Mouse (Mus musculus): Measurements from ENCODE around the gene Ubqln2. TPM values are rescaled to one million over a fixed set of nuclear protein-coding genes. Genes with fewer than 3 reads are reported as not detected.
A peak's percentile ranks its signal among the peaks of the same experiment; 100 is the strongest.

The Ubqln2 gene
- total RNA-seq (2015): 46.2 and 48.8 TPM in 2 replicates
- total RNA-seq (2017): 4.2 and 6.4 TPM in 2 replicates

DNA sequence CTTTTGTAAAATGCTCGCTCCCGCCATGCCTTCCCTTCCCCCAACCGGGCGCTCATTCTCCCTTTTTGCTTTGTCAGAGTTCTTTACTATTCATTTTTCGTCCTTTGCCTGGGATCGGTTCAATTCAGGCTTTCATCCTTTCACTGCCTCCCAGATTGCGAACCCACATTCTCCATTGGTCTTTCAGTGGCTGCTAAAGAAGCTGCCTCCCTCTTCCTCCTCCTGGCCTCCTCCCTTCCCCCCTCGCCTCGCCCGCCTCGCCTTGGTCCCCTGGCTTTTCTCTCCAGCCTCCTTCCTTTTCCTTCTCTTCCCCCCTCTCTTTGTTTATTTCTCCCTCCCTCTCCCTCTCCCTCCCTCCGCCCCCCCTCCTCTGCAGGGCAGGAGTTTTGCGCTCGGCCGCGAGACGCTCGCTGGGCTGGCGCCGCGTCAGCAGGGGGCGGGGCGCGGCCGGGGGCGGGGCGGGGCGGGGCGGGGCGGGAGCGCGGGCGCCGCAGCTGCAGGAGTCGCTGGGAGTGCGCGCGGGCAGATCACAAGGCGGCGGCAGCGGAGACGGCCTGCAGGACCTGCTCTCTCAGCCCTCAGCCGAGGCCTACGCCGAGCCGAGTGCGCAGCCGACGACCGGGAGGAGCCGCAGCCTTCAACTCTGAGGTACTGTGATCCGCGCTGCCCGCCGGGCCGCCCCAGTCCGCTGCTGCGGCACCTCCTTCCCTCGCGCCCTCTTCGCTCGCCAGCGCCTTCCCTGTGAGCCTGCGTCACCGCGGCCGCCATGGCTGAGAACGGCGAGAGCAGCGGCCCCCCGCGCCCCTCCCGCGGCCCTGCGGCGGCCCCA is at the start of gene Ubqln2:
Gene Ubqln2, plus strand, starts transcription at position 540 of the 829 bp plus-strand sequence.
- ATAC-seq (replicated peaks; ENCODE audit: poor library complexity): peak; percentile 92

DNA sequence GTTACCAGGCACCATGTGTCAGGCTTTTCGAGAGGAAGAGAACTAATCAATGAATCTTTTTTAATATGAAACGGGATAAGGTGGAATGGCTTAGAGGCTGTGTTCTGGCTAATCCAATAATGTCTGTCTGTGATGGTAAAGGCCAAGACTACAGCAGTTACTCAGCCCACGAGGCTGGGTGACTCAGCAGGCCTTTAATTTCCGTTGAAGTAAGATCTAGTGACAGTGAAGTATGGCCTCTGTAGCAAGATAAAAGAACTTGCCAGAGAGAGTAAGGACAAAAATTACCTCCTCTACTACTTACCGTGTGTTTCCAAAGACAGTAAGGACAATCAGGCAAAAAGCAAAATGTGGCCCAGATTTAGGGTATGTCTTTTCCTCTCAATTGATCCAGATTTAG is 46.1 kb upstream of the Ubqln2 start:
- ATAC-seq (replicated peaks; ENCODE audit: poor library complexity): no peak; the same call in 1 of the 2 replicates

DNA sequence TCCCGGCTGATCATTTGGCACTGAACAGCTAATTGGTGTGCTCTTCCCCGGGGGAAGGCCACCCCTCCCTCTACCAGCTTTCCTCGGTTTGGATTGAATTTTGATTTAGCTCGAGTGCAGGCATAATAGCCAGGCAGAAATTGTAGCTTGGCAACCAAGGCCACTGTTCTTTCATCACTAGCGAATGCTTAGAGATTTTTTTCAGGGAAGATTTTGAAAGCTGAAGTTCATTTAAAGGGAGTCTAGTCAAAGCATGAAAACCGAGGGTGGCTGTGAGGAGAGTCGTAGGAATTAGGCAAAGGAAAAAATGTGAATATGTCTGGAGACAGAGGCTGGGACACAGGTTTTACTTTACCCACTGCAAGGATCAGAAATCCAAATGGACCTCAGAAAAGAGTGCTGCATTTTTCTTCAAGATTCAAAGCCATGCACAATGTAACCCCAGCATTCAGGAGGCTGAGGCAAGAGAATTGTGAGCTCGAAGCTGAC is 21.2 kb upstream of the Ubqln2 start:
- no peak for ATAC-seq (replicated peaks; ENCODE audit: poor library complexity)

DNA sequence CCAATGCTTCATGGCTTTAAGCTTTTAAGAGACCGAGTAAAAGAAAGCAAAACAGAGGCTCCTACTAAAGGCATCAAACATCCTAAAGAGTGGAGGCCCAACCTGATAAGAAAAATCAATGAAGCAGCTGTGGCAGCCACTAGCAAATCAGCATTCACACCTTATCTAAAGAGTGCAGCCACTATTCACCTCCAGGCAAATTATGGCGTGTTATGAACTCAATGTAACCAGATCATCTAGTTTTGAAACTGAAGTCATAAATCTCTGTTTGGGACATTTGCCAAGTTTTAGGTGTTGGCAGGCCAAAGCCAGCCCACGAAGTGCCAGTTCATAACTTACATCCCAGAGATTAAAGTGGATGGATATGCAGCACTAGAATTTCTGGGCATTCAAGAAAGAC is 5.7 kb upstream of the Ubqln2 start:
- ATAC-seq (replicated peaks; ENCODE audit: poor library complexity): peak; percentile 58

DNA sequence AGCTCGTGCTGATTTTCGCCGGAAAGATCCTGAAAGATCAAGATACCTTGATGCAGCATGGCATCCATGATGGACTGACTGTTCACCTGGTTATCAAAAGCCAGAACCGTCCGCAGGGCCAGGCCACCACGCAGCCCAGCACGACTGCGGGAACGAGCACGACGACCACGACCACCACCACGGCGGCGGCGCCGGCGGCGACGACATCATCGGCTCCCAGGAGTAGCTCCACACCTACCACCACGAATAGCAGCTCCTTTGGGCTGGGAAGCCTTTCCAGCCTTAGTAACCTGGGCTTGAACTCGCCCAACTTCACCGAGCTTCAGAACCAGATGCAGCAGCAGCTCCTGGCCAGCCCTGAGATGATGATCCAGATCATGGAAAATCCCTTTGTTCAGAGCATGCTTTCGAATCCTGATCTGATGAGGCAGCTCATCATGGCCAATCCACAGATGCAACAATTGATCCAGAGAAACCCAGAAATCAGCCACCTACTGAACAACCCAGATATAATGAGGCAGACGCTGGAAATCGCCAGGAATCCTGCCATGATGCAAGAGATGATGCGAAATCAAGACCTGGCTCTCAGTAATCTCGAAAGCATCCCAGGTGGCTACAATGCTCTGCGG is 752 bp downstream of the Ubqln2 start:
- no peak for ATAC-seq (replicated peaks; ENCODE audit: poor library complexity)

DNA sequence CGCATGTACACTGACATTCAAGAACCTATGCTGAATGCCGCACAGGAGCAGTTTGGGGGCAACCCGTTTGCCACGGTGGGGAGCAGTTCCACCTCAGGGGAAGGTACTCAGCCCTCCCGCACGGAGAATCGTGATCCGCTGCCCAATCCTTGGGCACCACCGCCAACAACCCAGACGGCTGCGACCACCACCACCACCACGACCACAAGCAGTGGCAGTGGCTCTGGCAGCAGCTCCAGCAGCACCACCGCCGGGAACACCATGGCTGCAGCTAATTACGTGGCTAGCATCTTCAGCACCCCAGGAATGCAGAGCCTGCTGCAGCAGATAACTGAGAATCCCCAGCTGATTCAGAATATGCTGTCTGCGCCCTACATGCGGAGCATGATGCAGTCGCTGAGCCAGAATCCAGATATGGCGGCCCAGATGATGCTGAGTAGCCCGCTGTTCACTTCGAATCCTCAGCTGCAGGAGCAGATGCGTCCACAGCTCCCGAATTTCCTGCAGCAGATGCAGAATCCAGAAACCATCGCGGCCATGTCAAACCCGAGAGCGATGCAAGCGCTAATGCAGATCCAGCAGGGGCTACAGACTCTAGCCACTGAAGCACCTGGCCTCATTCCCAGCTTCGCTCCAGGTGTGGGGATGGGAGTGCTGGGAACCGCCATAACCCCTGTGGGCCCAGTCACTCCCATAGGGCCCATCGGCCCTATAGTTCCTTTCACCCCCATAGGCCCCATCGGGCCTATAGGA is 1.4 kb downstream of the Ubqln2 start:
- no peak for ATAC-seq (replicated peaks; ENCODE audit: poor library complexity)

DNA sequence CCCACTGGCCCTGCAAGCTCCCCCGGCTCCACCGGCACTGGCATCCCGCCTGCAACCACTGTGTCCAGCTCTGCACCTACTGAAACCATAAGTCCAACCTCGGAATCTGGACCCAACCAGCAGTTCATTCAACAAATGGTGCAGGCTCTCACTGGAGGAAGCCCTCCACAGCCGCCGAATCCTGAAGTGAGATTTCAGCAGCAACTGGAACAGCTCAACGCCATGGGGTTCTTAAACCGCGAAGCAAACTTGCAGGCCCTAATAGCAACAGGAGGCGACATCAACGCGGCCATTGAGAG is 2.0 kb downstream of the Ubqln2 start:
- ATAC-seq (replicated peaks; ENCODE audit: poor library complexity): no peak

DNA sequence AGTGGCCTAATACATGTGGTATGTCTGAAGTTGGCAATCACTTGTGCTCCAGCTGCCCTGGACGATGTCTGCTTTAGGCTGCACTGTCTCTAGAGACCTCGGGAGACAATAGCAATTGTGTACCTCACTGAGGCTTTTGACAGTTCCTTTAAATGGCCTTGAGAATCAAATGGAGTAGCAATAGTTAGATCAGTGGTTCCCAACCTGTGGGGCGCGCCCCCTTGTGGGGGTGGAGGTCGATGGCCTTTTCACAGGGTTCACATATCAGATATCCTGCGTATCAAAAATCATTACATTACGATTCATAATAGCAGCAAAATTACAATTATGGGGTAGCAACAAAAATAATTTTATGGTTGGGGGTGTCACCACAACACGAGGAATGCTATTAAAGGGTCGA is 7.9 kb downstream of the Ubqln2 start:
- peak; percentile 88 for ATAC-seq (replicated peaks; ENCODE audit: poor library complexity)

DNA sequence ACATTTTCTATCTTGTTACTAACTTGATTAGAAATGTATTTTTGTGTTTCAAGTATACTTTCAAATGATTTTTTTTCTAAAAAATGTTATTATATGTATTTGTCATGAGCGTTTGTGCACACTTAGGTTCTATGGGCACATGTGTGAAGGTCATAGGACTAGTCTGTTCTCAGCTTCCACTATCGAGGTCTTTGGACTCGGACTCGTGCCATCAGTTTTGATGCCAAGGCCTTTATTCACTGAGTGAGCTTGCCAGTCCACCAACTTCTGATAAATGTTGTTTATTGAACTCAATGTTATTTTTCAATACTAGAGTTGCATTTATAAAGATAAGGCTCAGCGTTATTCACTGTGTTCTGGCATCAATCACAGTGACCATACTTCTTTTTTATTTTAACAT is 17.5 kb downstream of the Ubqln2 start:
- ATAC-seq (replicated peaks; ENCODE audit: poor library complexity): no peak

DNA sequence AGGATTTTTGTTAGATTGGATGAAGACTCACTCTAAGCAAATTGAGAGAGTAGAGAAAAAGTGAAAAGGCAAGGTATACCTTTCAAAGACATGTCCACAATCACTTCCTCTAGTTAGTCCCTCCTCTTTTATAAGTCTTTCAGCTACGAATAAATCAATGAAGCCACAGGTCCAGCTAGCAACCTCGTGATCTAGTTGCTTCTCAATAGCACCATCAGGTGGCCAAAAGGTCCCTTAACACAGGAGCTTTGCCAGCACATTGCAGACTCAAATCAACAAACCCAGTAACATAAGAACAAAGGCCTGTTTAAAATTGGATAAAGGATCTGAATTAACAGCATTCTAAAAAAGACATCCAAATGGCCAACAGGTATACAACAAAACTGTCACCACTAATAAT is 30.4 kb downstream of the Ubqln2 start:
- peak; percentile 60; the same call in 1 of the 2 replicates for ATAC-seq (replicated peaks; ENCODE audit: poor library complexity)

Other genes with a start within 250 kb of the Ubqln2 start
- gene Cypt3, start 60.4 kb downstream of the Ubqln2 start, total RNA-seq (2015): not detected in 2 replicates
- not detected in 2 replicates for gene Cypt3, start 60.4 kb downstream of the Ubqln2 start, total RNA-seq (2017)
- 1.7 TPM in 2 replicates for gene Kctd12b, start 198.2 kb downstream of the Ubqln2 start, total RNA-seq (2015)
- gene Kctd12b, start 198.2 kb downstream of the Ubqln2 start, total RNA-seq (2017): 1.8 and 1.9 TPM in 2 replicates
- 63.4 and 84.6 TPM in 2 replicates for gene Nbdy, start 225.4 kb downstream of the Ubqln2 start, total RNA-seq (2015)
- gene Nbdy, start 225.4 kb downstream of the Ubqln2 start, total RNA-seq (2017): 30.4 and 39.1 TPM in 2 replicates

All from megakaryocyte progenitor cell, adult 5-6 weeks (primary cell).